Mouse (Mus musculus): ENCODE data around the gene Osbpl6.

- TF ChIP-seq EP300 (IDR thresholded peaks at IDR 0.05; ENCODE audit: low read depth) = no peak
- no peak for TF ChIP-seq CTCF (IDR thresholded peaks at IDR 0.05; ENCODE audit: low read depth)
These were observed 85.1 kb downstream of the Osbpl6 start for GRCm38 (mm10) chr2:76491371-76491770.
